Mouse (Mus musculus): ENCODE results near the gene Pde6c. TPM values are rescaled to one million over a fixed set of nuclear protein-coding genes. Genes with fewer than 3 reads are reported as not detected.

Gene Pde6c
- polyA plus RNA-seq, 1 experiment from 2014 or later: not detected

DNA sequence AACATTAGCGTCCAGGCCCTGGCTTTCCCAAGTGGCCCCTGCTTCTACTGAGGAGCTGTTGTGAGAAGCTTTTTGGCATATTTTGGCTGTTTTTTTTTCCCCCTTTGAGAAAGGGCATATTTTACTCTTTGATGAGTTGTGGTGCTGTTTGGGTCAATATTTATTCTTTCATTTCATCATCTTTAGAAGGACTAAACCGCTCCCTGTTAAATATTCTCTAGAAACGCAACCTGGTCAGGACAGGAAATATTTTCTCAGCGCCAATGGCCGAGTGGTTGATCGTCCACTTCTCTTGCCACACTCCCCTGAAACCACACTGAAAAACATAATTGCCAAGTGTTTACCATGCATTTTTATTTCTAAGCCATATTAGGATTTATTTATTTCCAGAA, 7.4 kb upstream of the Pde6c start, which contains the start of gene Rbp4:
TSS of gene Rbp4 (minus strand) at position 63 of the 392 bp plus-strand sequence.
- no peaks in the 10 kb centered on the region for H3K36me3 ChIP-seq (ENCODE audit: control insufficient read depth, insufficient read depth, low read length)
- H3K27me3 ChIP-seq (ENCODE audit: control insufficient read depth, insufficient read depth, low read length): peaks cover 11% of the 10 kb centered on the region
- peak within 1 kb of the TSS; percentile 61 for H3K9ac ChIP-seq (ENCODE audit: low read depth, low read length)
- no peak for DNase-seq (ENCODE audit: low spot score)
- H3K9me3 ChIP-seq (ENCODE audit: control insufficient read depth, low read length): no peaks in the 10 kb centered on the region
- H3K4me2 ChIP-seq (replicated peaks; ENCODE audit: low read depth, low read length): peak within 1 kb of the TSS; percentile 97
- H3K4me1 ChIP-seq (replicated peaks; ENCODE audit: control insufficient read depth, insufficient read depth, low read length): no peaks in the 10 kb centered on the region
- no peak for ATAC-seq (ENCODE audit: low FRiP score)
- WGBS: 66% methylated on average over 6 of the region's 6 CpGs
- no peak within 1 kb of the TSS for H3K27ac ChIP-seq (ENCODE audit: low read depth, low read length)
- peak within 1 kb of the TSS; percentile 62 for H3K4me3 ChIP-seq (ENCODE audit: low read depth, low read length)

DNA sequence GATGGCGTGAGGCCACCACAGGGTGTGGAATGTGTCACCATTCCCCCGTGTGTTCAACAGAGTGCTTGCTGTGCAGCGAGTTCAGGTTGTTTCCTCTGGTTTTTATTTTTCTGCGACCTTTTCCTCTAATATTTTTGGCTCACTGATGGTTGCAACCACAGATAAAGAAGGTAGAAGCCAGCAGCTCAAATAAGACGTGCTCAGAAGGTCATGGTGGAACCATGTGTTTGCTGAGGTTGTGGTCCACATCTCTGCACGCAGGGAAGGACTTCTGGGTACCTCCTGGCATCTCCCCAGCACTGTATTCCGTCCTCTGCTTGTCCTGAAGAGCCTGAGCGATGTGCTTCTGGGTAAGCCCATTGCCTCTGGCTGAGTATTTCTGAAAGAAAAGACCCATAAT, 5.9 kb upstream of the Pde6c start:
- Histone ChIP-seq H3K4me2 (replicated peaks; ENCODE audit: low read depth, low read length) (no peak overlapping the region), H3K9ac (ENCODE audit: low read depth, low read length) (no peak overlapping the region), H3K4me3 (ENCODE audit: low read depth, low read length) (no peak overlapping the region), H3K36me3 (ENCODE audit: control insufficient read depth, insufficient read depth, low read length) (no peaks in the 10 kb centered on the region), H3K4me1 (replicated peaks; ENCODE audit: control insufficient read depth, insufficient read depth, low read length) (no peaks in the 10 kb centered on the region), H3K27ac (ENCODE audit: low read depth, low read length) (no peak overlapping the region), H3K9me3 (ENCODE audit: control insufficient read depth, low read length) (no peaks in the 10 kb centered on the region), H3K27me3 (ENCODE audit: control insufficient read depth, insufficient read depth, low read length) (peaks cover 11% of the 10 kb centered on the region)
- no peak for ATAC-seq (ENCODE audit: low FRiP score)
- WGBS: 73% methylated on average over 8 of the region's 8 CpGs
- DNase-seq (ENCODE audit: low spot score): no peak

DNA sequence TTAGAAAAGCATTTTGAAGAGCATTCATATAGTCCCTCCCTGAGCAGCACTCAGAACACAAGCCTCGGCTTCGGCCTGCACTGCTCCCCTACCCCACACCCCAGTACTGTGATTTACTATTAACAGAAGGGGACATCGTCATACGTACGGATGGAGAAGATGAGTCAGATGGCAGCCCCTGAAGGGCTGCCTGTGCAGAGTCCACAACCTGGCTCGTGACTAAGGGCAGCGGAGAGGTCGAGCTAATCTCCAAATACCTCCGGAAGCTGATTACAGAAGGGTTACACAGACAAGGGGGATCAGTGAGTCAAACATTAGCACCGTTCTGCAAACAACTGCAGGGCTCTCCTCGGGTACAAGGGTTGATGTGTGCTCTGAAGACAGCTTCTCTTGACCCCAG, 1.4 kb downstream of the Pde6c start:
- no peak overlapping the region for H3K9ac ChIP-seq (ENCODE audit: low read depth, low read length)
- no peaks in the 10 kb centered on the region for H3K36me3 ChIP-seq (ENCODE audit: control insufficient read depth, insufficient read depth, low read length)
- H3K27ac ChIP-seq (ENCODE audit: low read depth, low read length): no peak overlapping the region
- no peak overlapping the region for H3K4me2 ChIP-seq (replicated peaks; ENCODE audit: low read depth, low read length)
- WGBS: 82% methylated on average over 11 of the region's 11 CpGs
- H3K4me3 ChIP-seq (ENCODE audit: low read depth, low read length): no peak overlapping the region
- DNase-seq (ENCODE audit: low spot score) (no peak), ATAC-seq (ENCODE audit: low FRiP score) (no peak)
- H3K27me3 ChIP-seq (ENCODE audit: control insufficient read depth, insufficient read depth, low read length): no peaks in the 10 kb centered on the region
- H3K4me1 ChIP-seq (replicated peaks; ENCODE audit: control insufficient read depth, insufficient read depth, low read length): no peaks in the 10 kb centered on the region
- no peaks in the 10 kb centered on the region for H3K9me3 ChIP-seq (ENCODE audit: control insufficient read depth, low read length)

DNA sequence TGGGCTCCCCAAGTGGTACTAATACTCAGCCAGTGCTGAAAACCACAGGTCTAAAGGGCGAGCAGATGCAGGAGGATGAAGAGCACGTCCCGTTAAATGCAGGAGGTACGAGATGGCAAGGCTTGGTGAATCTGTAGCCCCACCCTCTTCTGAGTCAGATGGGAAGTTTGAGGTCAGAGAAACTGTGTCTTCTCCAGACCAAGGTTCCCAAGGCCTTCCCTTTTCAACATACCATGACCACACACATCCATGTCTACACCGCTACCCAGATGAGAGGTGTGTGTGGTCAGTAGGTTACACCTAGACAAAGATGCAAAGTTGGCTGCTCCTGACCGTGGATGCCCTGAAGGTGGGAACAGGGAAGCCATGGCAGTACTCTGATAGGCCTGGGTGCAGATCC, 2.2 kb downstream of the Pde6c start:
- H3K9me3 ChIP-seq (ENCODE audit: control insufficient read depth, low read length): no peaks in the 10 kb centered on the region
- no peak overlapping the region for H3K4me2 ChIP-seq (replicated peaks; ENCODE audit: low read depth, low read length)
- no peaks in the 10 kb centered on the region for H3K4me1 ChIP-seq (replicated peaks; ENCODE audit: control insufficient read depth, insufficient read depth, low read length)
- H3K27me3 ChIP-seq (ENCODE audit: control insufficient read depth, insufficient read depth, low read length): no peaks in the 10 kb centered on the region
- H3K9ac ChIP-seq (ENCODE audit: low read depth, low read length): no peak overlapping the region
- WGBS: 94% methylated on average over 6 of the region's 6 CpGs
- ATAC-seq (ENCODE audit: low FRiP score) (no peak), DNase-seq (ENCODE audit: low spot score) (no peak)
- no peak overlapping the region for H3K4me3 ChIP-seq (ENCODE audit: low read depth, low read length)
- H3K27ac ChIP-seq (ENCODE audit: low read depth, low read length): no peak overlapping the region
- no peaks in the 10 kb centered on the region for H3K36me3 ChIP-seq (ENCODE audit: control insufficient read depth, insufficient read depth, low read length)

GRCm38 (mm10) chr19:38143540-38144271, 11.1 kb downstream of the Pde6c start:
- H3K4me2 ChIP-seq (replicated peaks; ENCODE audit: low read depth, low read length): no peak overlapping the region
- WGBS: 74% methylated on average over 4 of the region's 4 CpGs
- H3K4me1 ChIP-seq (replicated peaks; ENCODE audit: control insufficient read depth, insufficient read depth, low read length): no peaks in the 10 kb centered on the region
- H3K9ac ChIP-seq (ENCODE audit: low read depth, low read length): no peak overlapping the region
- ATAC-seq (ENCODE audit: low FRiP score): no peak
- no peak for DNase-seq (ENCODE audit: low spot score)
- no peak overlapping the region for H3K4me3 ChIP-seq (ENCODE audit: low read depth, low read length)
- no peaks in the 10 kb centered on the region for H3K36me3 ChIP-seq (ENCODE audit: control insufficient read depth, insufficient read depth, low read length)
- no peaks in the 10 kb centered on the region for H3K9me3 ChIP-seq (ENCODE audit: control insufficient read depth, low read length)
- H3K27me3 ChIP-seq (ENCODE audit: control insufficient read depth, insufficient read depth, low read length): no peaks in the 10 kb centered on the region
- H3K27ac ChIP-seq (ENCODE audit: low read depth, low read length): no peak overlapping the region

GRCm38 (mm10) chr19:38156243-38156642, 23.7 kb downstream of the Pde6c start:
- no peak overlapping the region for H3K27ac ChIP-seq (ENCODE audit: low read depth, low read length)
- H3K27me3 ChIP-seq (ENCODE audit: control insufficient read depth, insufficient read depth, low read length): no peaks in the 10 kb centered on the region
- H3K4me1 ChIP-seq (replicated peaks; ENCODE audit: control insufficient read depth, insufficient read depth, low read length): no peaks in the 10 kb centered on the region
- 87% methylated on average over 1 of the region's 1 CpGs for whole genome bisulfite sequencing
- no peak for DNase-seq (ENCODE audit: low spot score)
- H3K4me3 ChIP-seq (ENCODE audit: low read depth, low read length): no peak overlapping the region
- ATAC-seq (ENCODE audit: low FRiP score): no peak
- no peaks in the 10 kb centered on the region for H3K36me3 ChIP-seq (ENCODE audit: control insufficient read depth, insufficient read depth, low read length)
- no peaks in the 10 kb centered on the region for H3K9me3 ChIP-seq (ENCODE audit: control insufficient read depth, low read length)
- H3K4me2 ChIP-seq (replicated peaks; ENCODE audit: low read depth, low read length): no peak overlapping the region
- no peak overlapping the region for H3K9ac ChIP-seq (ENCODE audit: low read depth, low read length)

- H3K27ac ChIP-seq (ENCODE audit: low read depth, low read length): no peak overlapping the region
- DNase-seq (ENCODE audit: low spot score) (no peak), ATAC-seq (ENCODE audit: low FRiP score) (no peak)
- no peaks in the 10 kb centered on the region for H3K4me1 ChIP-seq (replicated peaks; ENCODE audit: control insufficient read depth, insufficient read depth, low read length)
- H3K36me3 ChIP-seq (ENCODE audit: control insufficient read depth, insufficient read depth, low read length): no peaks in the 10 kb centered on the region
- no peak overlapping the region for H3K4me2 ChIP-seq (replicated peaks; ENCODE audit: low read depth, low read length)
- no peak overlapping the region for H3K9ac ChIP-seq (ENCODE audit: low read depth, low read length)
- H3K4me3 ChIP-seq (ENCODE audit: low read depth, low read length): no peak overlapping the region
- H3K9me3 ChIP-seq (ENCODE audit: control insufficient read depth, low read length): no peaks in the 10 kb centered on the region
- 92% methylated on average over 21 of the region's 21 CpGs for WGBS
- no peaks in the 10 kb centered on the region for H3K27me3 ChIP-seq (ENCODE audit: control insufficient read depth, insufficient read depth, low read length)
Measured at GRCm38 (mm10) chr19:38161648-38162354, 29.2 kb downstream of the Pde6c start.

- Histone ChIP-seq H3K4me2 (replicated peaks; ENCODE audit: low read depth, low read length) (no peak overlapping the region), H3K9me3 (ENCODE audit: control insufficient read depth, low read length) (no peaks in the 10 kb centered on the region), H3K4me1 (replicated peaks; ENCODE audit: control insufficient read depth, insufficient read depth, low read length) (no peaks in the 10 kb centered on the region), H3K27ac (ENCODE audit: low read depth, low read length) (no peak overlapping the region), H3K4me3 (ENCODE audit: low read depth, low read length) (no peak overlapping the region), H3K9ac (ENCODE audit: low read depth, low read length) (no peak overlapping the region), H3K36me3 (ENCODE audit: control insufficient read depth, insufficient read depth, low read length) (no peaks in the 10 kb centered on the region), H3K27me3 (ENCODE audit: control insufficient read depth, insufficient read depth, low read length) (no peaks in the 10 kb centered on the region)
- DNase-seq (ENCODE audit: low spot score): no peak
- 53% methylated on average over 2 of the region's 2 CpGs for WGBS
- ATAC-seq (ENCODE audit: low FRiP score): no peak
Measured at GRCm38 (mm10) chr19:38164633-38165032, 32.1 kb downstream of the Pde6c start.

GRCm38 (mm10) chr19:38179675-38180074, 47.1 kb downstream of the Pde6c start:
- H3K9ac ChIP-seq (ENCODE audit: low read depth, low read length): no peak overlapping the region
- H3K36me3 ChIP-seq (ENCODE audit: control insufficient read depth, insufficient read depth, low read length): no peaks in the 10 kb centered on the region
- no peak overlapping the region for H3K4me3 ChIP-seq (ENCODE audit: low read depth, low read length)
- 93% methylated on average over 9 of the region's 9 CpGs for WGBS
- H3K27ac ChIP-seq (ENCODE audit: low read depth, low read length): no peak overlapping the region
- DNase-seq (ENCODE audit: low spot score) (no peak), ATAC-seq (ENCODE audit: low FRiP score) (no peak)
- H3K9me3 ChIP-seq (ENCODE audit: control insufficient read depth, low read length): no peaks in the 10 kb centered on the region
- no peak overlapping the region for H3K4me2 ChIP-seq (replicated peaks; ENCODE audit: low read depth, low read length)
- H3K27me3 ChIP-seq (ENCODE audit: control insufficient read depth, insufficient read depth, low read length): no peaks in the 10 kb centered on the region
- no peaks in the 10 kb centered on the region for H3K4me1 ChIP-seq (replicated peaks; ENCODE audit: control insufficient read depth, insufficient read depth, low read length)

Data from hindbrain, embryonic 11.5 days (tissue).